Mouse (Mus musculus) frontal cortex, adult (tissue): Measurements from ENCODE around the gene Olfr464.
"Not testable (repeated sequence)": the region's sequence is repeated elsewhere in the genome, so short reads cannot be mapped to it uniquely, and the experiment has no call there.

ENCODE experiments used
- ATAC-seq: cut with Nextera tagmentation; 2 replicates; pipeline ENCODE4 v1.9.2; 2017; ENCODE audit warnings: mild to moderate bottlenecking, moderate library complexity, mixed read lengths; ENCODE audit not compliant: low TSS enrichment

Olfr464 gene

DNA sequence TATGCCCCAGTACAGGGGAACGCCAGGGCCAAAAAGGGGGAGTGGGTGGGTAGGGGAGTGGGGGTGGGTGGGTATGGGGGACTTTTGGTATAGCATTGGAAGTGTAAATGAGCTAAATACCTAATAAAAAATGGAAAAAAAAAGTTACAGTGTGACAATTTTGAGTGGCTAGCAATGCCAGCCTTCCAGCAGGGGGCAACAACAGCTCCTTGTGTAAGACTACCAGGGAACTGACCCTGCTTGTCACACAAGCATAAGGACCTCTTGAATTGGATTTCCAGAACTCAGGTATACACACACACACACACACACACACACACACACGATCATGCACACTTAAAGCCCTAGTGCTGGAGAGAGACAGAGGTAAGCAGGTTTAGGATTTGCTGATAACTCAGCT is 53.9 kb downstream of the Olfr464 start:
- ATAC-seq, result not testable (repeated sequence)
